Mouse (Mus musculus): ENCODE data around the gene Pfdn5. TPM values are rescaled to one million over a fixed set of nuclear protein-coding genes. Genes with fewer than 3 reads are reported as not detected.

Pfdn5 gene
- polyA plus RNA-seq, 1 experiment from 2014 or later = 168 TPM

Other genes with a start within 250 kb of the Pfdn5 start
- gene Tns2, start 225.7 kb upstream of the Pfdn5 start, polyA plus RNA-seq (2016; fragmentation: Nextera tagmentation; extraction: Ambion mirVana) = 6.4 and 9.2 TPM in 2 replicates
- 14.9 and 15.0 TPM in 2 replicates for gene Spryd3, start 189.9 kb upstream of the Pfdn5 start, polyA plus RNA-seq (2016; fragmentation: Nextera tagmentation; extraction: Ambion mirVana)
- 0.72 and 1.1 TPM in 2 replicates for gene Igfbp6, start 181.8 kb upstream of the Pfdn5 start, polyA plus RNA-seq (2016; fragmentation: Nextera tagmentation; extraction: Ambion mirVana)
- 28.3 and 29.8 TPM in 2 replicates for gene Soat2, start 175.6 kb upstream of the Pfdn5 start, polyA plus RNA-seq (2016; fragmentation: Nextera tagmentation; extraction: Ambion mirVana)
- gene Zfp740, start 122.9 kb upstream of the Pfdn5 start, polyA plus RNA-seq (2016; fragmentation: Nextera tagmentation; extraction: Ambion mirVana) = 31.2 and 32.0 TPM in 2 replicates
- 21.9 and 26.6 TPM in 2 replicates for gene Csad, start 121.4 kb upstream of the Pfdn5 start, polyA plus RNA-seq (2016; fragmentation: Nextera tagmentation; extraction: Ambion mirVana)
- 6.4 and 8.9 TPM in 2 replicates for gene Itgb7, start 94.2 kb upstream of the Pfdn5 start, polyA plus RNA-seq (2016; fragmentation: Nextera tagmentation; extraction: Ambion mirVana)
- gene Rarg, start 68.6 kb upstream of the Pfdn5 start, polyA plus RNA-seq (2016; fragmentation: Nextera tagmentation; extraction: Ambion mirVana) = 4.4 and 4.9 TPM in 2 replicates
- not detected in 2 replicates for gene Gm9918, start 55.6 kb upstream of the Pfdn5 start, polyA plus RNA-seq (2016; fragmentation: Nextera tagmentation; extraction: Ambion mirVana)
- 40.8 and 41.6 TPM in 2 replicates for gene Mfsd5, start 46.7 kb upstream of the Pfdn5 start, polyA plus RNA-seq (2016; fragmentation: Nextera tagmentation; extraction: Ambion mirVana)
- gene Espl1, start 29.9 kb upstream of the Pfdn5 start, polyA plus RNA-seq (2016; fragmentation: Nextera tagmentation; extraction: Ambion mirVana) = 38.6 and 39.4 TPM in 2 replicates
- 62.0 and 66.8 TPM in 2 replicates for gene Myg1, start 5.6 kb downstream of the Pfdn5 start, polyA plus RNA-seq (2016; fragmentation: Nextera tagmentation; extraction: Ambion mirVana)
- gene Aaas, start 24.7 kb downstream of the Pfdn5 start, polyA plus RNA-seq (2016; fragmentation: Nextera tagmentation; extraction: Ambion mirVana) = 69.7 and 74.7 TPM in 2 replicates
- gene Sp7, start 41.1 kb downstream of the Pfdn5 start, polyA plus RNA-seq (2016; fragmentation: Nextera tagmentation; extraction: Ambion mirVana) = 0.37 and 0.63 TPM in 2 replicates
- gene Sp1, start 80.0 kb downstream of the Pfdn5 start, polyA plus RNA-seq (2016; fragmentation: Nextera tagmentation; extraction: Ambion mirVana) = 5.1 and 5.6 TPM in 2 replicates
- gene Amhr2, start 119.3 kb downstream of the Pfdn5 start, polyA plus RNA-seq (2016; fragmentation: Nextera tagmentation; extraction: Ambion mirVana) = 0.12 and 0.31 TPM in 2 replicates
- gene Prr13, start 132.9 kb downstream of the Pfdn5 start, polyA plus RNA-seq (2016; fragmentation: Nextera tagmentation; extraction: Ambion mirVana) = 119 and 126 TPM in 2 replicates
- 101 and 104 TPM in 2 replicates for gene Pcbp2, start 144.4 kb downstream of the Pfdn5 start, polyA plus RNA-seq (2016; fragmentation: Nextera tagmentation; extraction: Ambion mirVana)
- gene Gm10337, start 177.6 kb downstream of the Pfdn5 start, polyA plus RNA-seq (2016; fragmentation: Nextera tagmentation; extraction: Ambion mirVana) = not detected in 2 replicates
- gene Map3k12, start 190.9 kb downstream of the Pfdn5 start, polyA plus RNA-seq (2016; fragmentation: Nextera tagmentation; extraction: Ambion mirVana) = 4.2 and 4.5 TPM in 2 replicates
- gene Tarbp2, start 192.1 kb downstream of the Pfdn5 start, polyA plus RNA-seq (2016; fragmentation: Nextera tagmentation; extraction: Ambion mirVana) = 63.5 and 66.7 TPM in 2 replicates
- gene Npff, start 198.8 kb downstream of the Pfdn5 start, polyA plus RNA-seq (2016; fragmentation: Nextera tagmentation; extraction: Ambion mirVana) = 1.0 TPM in 2 replicates

Measured in liver, embryonic 12.5 days (tissue).